Mouse (Mus musculus) neural tube, embryonic 14.5 days (tissue): ENCODE measurements at regions not wholly inside any gene's neighbourhood (a gene's known extent, or its start where the extent isn't known, plus 50 kb on each side); places are given as distances from the start of the nearest gene placed in this dataset.

ENCODE experiments used
- ATAC-seq: fragments of 200-750 bp; cut with Nextera tagmentation; 2 replicates; pipeline ENCODE4 v1.8.0; 2017; ENCODE audit warnings: low read depth, mild to moderate bottlenecking, moderate TSS enrichment, moderate library complexity
- H3K27ac ChIP-seq: fragments of 300-500 bp; sonication (generic); 2 replicates; pipeline ENCODE4 v1.5.1; 2014; ENCODE audit warnings: low read depth, mild to moderate bottlenecking, control low read depth, low read length, moderate library complexity, mixed read lengths
- H3K27me3 ChIP-seq: fragments of 300-500 bp; sonication (generic); 2 replicates; pipeline ENCODE4 v1.6.1; 2014; ENCODE audit warnings: low read length; ENCODE audit not compliant: control insufficient read depth, insufficient read depth
- H3K36me3 ChIP-seq: fragments of 300-500 bp; sonication (generic); 2 replicates; pipeline ENCODE4 v1.6.1; 2014; ENCODE audit warnings: low read length, mixed read lengths; ENCODE audit not compliant: control insufficient read depth, insufficient read depth
- H3K4me1 ChIP-seq: fragments of 300-500 bp; sonication (generic); 2 replicates; pipeline ENCODE4 v1.6.1; 2014; ENCODE audit warnings: low read length; ENCODE audit not compliant: control insufficient read depth, insufficient read depth
- H3K4me2 ChIP-seq: fragments of 300-500 bp; sonication (generic); 2 replicates; pipeline ENCODE4 v1.6.1; 2014; ENCODE audit warnings: mild to moderate bottlenecking, low read depth, low read length, control low read depth
- H3K4me3 ChIP-seq: fragments of 300-500 bp; sonication (generic); 2 replicates; pipeline ENCODE4 v1.5.1; 2014; ENCODE audit warnings: low read depth, low read length, control low read depth, mixed read lengths
- H3K9ac ChIP-seq: fragments of 300-500 bp; sonication (generic); replicated peaks from 2 replicates; pipeline ENCODE4 v1.6.1; 2014; ENCODE audit warnings: low read depth, mild to moderate bottlenecking, control low read depth, low read length, mixed read lengths
- H3K9me3 ChIP-seq: fragments of 300-500 bp; sonication (generic); 2 replicates; pipeline ENCODE4 v1.6.1; 2016; ENCODE audit warnings: low read length; ENCODE audit not compliant: control insufficient read depth
- WGBS: fragments of 180-500 bp; shearing (Covaris S2); extraction: QIAGEN DNeasy Blood & Tissue Kit; methylation state at CpG from one replicate; pipeline ENCODE4 v1.1.7; 2014; 5-methylcytosine and 5-hydroxymethylcytosine counted together

- ATAC-seq: peak; percentile 93; the same call in 1 of the 2 replicates
Measured at GRCm38 (mm10) chr16:87840949-87841546, 142.3 kb downstream of the Bach1 start.

More at GRCm38 (mm10) chr16:87840949-87841546, 142.3 kb downstream of the Bach1 start:
- Histone ChIP-seq H3K27me3 (no peaks in the 10 kb centered on the region), H3K4me3 (no peak overlapping the region), H3K4me1 (no peaks in the 10 kb centered on the region), H3K4me2 (no peak overlapping the region), H3K9me3 (no peaks in the 10 kb centered on the region), H3K27ac (no peak overlapping the region), H3K9ac (0 out of 2 replicates have a peak overlapping the region, but pooled peaks have one; percentile 12), H3K36me3 (no peaks in the 10 kb centered on the region)
- WGBS: 14% methylated on average over 16 of the region's 16 CpGs
